Mouse (Mus musculus) neural tube, embryonic 15.5 days (tissue): ENCODE results near the gene Kcnk2. TPM values are rescaled to one million over a fixed set of nuclear protein-coding genes. Genes with fewer than 3 reads are reported as not detected.

ENCODE experiments used
- ATAC-seq: fragments of 200-750 bp; cut with Nextera tagmentation; 2 replicates; pipeline ENCODE4 v1.8.0; 2017; ENCODE audit warnings: mild to moderate bottlenecking, moderate TSS enrichment, moderate library complexity; ENCODE audit not compliant: low FRiP score
- H3K27ac ChIP-seq: fragments of 300-500 bp; sonication (generic); replicated peaks from 2 replicates; pipeline ENCODE4 v1.5.1; 2015; ENCODE audit warnings: mild to moderate bottlenecking, inconsistent platforms
- H3K27me3 ChIP-seq: fragments of 300-500 bp; sonication (generic); replicated peaks from 2 replicates; pipeline ENCODE4 v1.6.1; 2015; ENCODE audit warnings: inconsistent platforms
- H3K36me3 ChIP-seq: fragments of 300-500 bp; sonication (generic); 2 replicates; pipeline ENCODE4 v1.6.1; 2015; ENCODE audit warnings: inconsistent platforms
- H3K4me1 ChIP-seq: fragments of 300-500 bp; sonication (generic); 2 replicates; pipeline ENCODE4 v1.6.1; 2015; ENCODE audit warnings: inconsistent platforms
- H3K4me2 ChIP-seq: fragments of 300-500 bp; sonication (generic); 2 replicates; pipeline ENCODE4 v1.6.1; 2015; ENCODE audit warnings: inconsistent platforms, mild to moderate bottlenecking, moderate library complexity
- H3K4me3 ChIP-seq: fragments of 300-500 bp; sonication (generic); replicated peaks from 2 replicates; pipeline ENCODE4 v1.5.1; 2015; ENCODE audit warnings: mild to moderate bottlenecking, inconsistent platforms
- H3K9ac ChIP-seq: fragments of 300-500 bp; sonication (generic); replicated peaks from 2 replicates; pipeline ENCODE4 v1.6.1; 2015; ENCODE audit warnings: mild to moderate bottlenecking, inconsistent platforms
- H3K9me3 ChIP-seq: fragments of 300-500 bp; sonication (generic); replicated peaks from 2 replicates; pipeline ENCODE4 v1.6.1; 2016; ENCODE audit warnings: inconsistent platforms
- WGBS: fragments of 180-500 bp; shearing (Covaris S2); methylation state at CpG from one replicate; pipeline ENCODE4 v1.1.7; 2015; ENCODE audit warnings: mixed read lengths; 5-methylcytosine and 5-hydroxymethylcytosine counted together
- polyA plus RNA-seq: library from polyadenylated mRNA; unstranded; fragments of >200 nt; fragmentation: Nextera tagmentation; extraction: Ambion mirVana; gene quantifications from 2 replicates; pipeline ENCODE4 v1.2.1, GENCODE M21; 2015

Gene Kcnk2
- polyA plus RNA-seq, 1 experiment from 2014 or later, result 16.6 TPM

GRCm38 (mm10) chr1:189403139-189403538 lies 1.1 kb upstream of the Kcnk2 start:
- 76% methylated on average over 4 of the region's 4 CpGs for WGBS
- Histone ChIP-seq H3K27me3 (no peaks in the 10 kb centered on the region), H3K9ac (no peak overlapping the region), H3K36me3 (no peaks in the 10 kb centered on the region), H3K27ac (no peak overlapping the region), H3K9me3 (no peaks in the 10 kb centered on the region), H3K4me1 (peaks cover 6% of the 10 kb centered on the region; the same call in 1 of the 2 replicates), H3K4me3 (no peak overlapping the region), H3K4me2 (no peak overlapping the region)
- no peak for ATAC-seq

- WGBS, result 90% methylated on average over 10 of the region's 10 CpGs
- Histone ChIP-seq H3K27me3 (no peaks in the 10 kb centered on the region), H3K4me3 (no peak overlapping the region), H3K36me3 (no peaks in the 10 kb centered on the region), H3K4me1 (no peaks in the 10 kb centered on the region), H3K4me2 (no peak overlapping the region), H3K27ac (no peak overlapping the region), H3K9me3 (no peaks in the 10 kb centered on the region), H3K9ac (no peak overlapping the region)
- ATAC-seq, result no peak
Observed at GRCm38 (mm10) chr1:189386848-189387247, 15.2 kb downstream of the Kcnk2 start.

- Histone ChIP-seq H3K4me1 (no peaks in the 10 kb centered on the region), H3K27ac (no peak overlapping the region), H3K4me2 (no peak overlapping the region), H3K9me3 (no peaks in the 10 kb centered on the region), H3K27me3 (no peaks in the 10 kb centered on the region), H3K4me3 (no peak overlapping the region), H3K9ac (no peak overlapping the region), H3K36me3 (no peaks in the 10 kb centered on the region)
- WGBS, result 94% methylated on average over 2 of the region's 2 CpGs
- no peak for ATAC-seq
Observed at GRCm38 (mm10) chr1:189386141-189386540, 15.9 kb downstream of the Kcnk2 start.

- no peaks in the 10 kb centered on the region for H3K4me1 ChIP-seq
- H3K36me3 ChIP-seq, result no peaks in the 10 kb centered on the region
- no peak overlapping the region for H3K27ac ChIP-seq
- no peak overlapping the region for H3K9ac ChIP-seq
- no peak overlapping the region for H3K4me3 ChIP-seq
- H3K4me2 ChIP-seq, result no peak overlapping the region
- no peaks in the 10 kb centered on the region for H3K9me3 ChIP-seq
- no peaks in the 10 kb centered on the region for H3K27me3 ChIP-seq
- WGBS, result 90% methylated on average over 4 of the region's 4 CpGs
- ATAC-seq, result no peak
Observed at GRCm38 (mm10) chr1:189367722-189368121, 34.4 kb downstream of the Kcnk2 start.

- H3K9ac ChIP-seq, result no peak overlapping the region
- H3K4me3 ChIP-seq, result no peak overlapping the region
- ATAC-seq, result no peak
- H3K4me2 ChIP-seq, result no peak overlapping the region
- H3K27me3 ChIP-seq, result no peaks in the 10 kb centered on the region
- 76% methylated on average over 5 of the region's 5 CpGs for WGBS
- no peak overlapping the region for H3K27ac ChIP-seq
- no peaks in the 10 kb centered on the region for H3K9me3 ChIP-seq
- no peaks in the 10 kb centered on the region for H3K36me3 ChIP-seq
- no peaks in the 10 kb centered on the region for H3K4me1 ChIP-seq
Observed at GRCm38 (mm10) chr1:189364188-189364587, 37.9 kb downstream of the Kcnk2 start.

- WGBS, result 62% methylated on average over 6 of the region's 6 CpGs
- no peak for ATAC-seq
- no peaks in the 10 kb centered on the region for H3K36me3 ChIP-seq
- H3K4me1 ChIP-seq, result no peaks in the 10 kb centered on the region
- no peaks in the 10 kb centered on the region for H3K9me3 ChIP-seq
- H3K4me2 ChIP-seq, result no peak overlapping the region
- H3K27ac ChIP-seq, result no peak overlapping the region
- H3K4me3 ChIP-seq, result no peak overlapping the region
- no peaks in the 10 kb centered on the region for H3K27me3 ChIP-seq
- H3K9ac ChIP-seq, result no peak overlapping the region
Observed at GRCm38 (mm10) chr1:189362579-189362978, 39.5 kb downstream of the Kcnk2 start.

- Histone ChIP-seq H3K36me3 (no peaks in the 10 kb centered on the region), H3K4me3 (no peak overlapping the region), H3K9me3 (no peaks in the 10 kb centered on the region), H3K27ac (no peak overlapping the region), H3K4me1 (no peaks in the 10 kb centered on the region), H3K9ac (no peak overlapping the region), H3K4me2 (no peak overlapping the region), H3K27me3 (no peaks in the 10 kb centered on the region)
- ATAC-seq, result no peak
- WGBS, result 86% methylated on average over 4 of the region's 4 CpGs
Observed at GRCm38 (mm10) chr1:189359699-189360098, 42.4 kb downstream of the Kcnk2 start.

GRCm38 (mm10) chr1:189353887-189354286 lies 48.2 kb downstream of the Kcnk2 start:
- Histone ChIP-seq H3K4me3 (no peak overlapping the region), H3K4me1 (no peaks in the 10 kb centered on the region), H3K9ac (no peak overlapping the region), H3K27me3 (no peaks in the 10 kb centered on the region), H3K4me2 (no peak overlapping the region), H3K27ac (no peak overlapping the region), H3K9me3 (no peaks in the 10 kb centered on the region), H3K36me3 (no peaks in the 10 kb centered on the region)
- ATAC-seq, result no peak
- 71% methylated on average over 1 of the region's 1 CpGs for WGBS

GRCm38 (mm10) chr1:189351804-189352203 lies 50.3 kb downstream of the Kcnk2 start:
- H3K27me3 ChIP-seq, result no peaks in the 10 kb centered on the region
- ATAC-seq, result no peak
- H3K9me3 ChIP-seq, result no peaks in the 10 kb centered on the region
- no peak overlapping the region for H3K4me3 ChIP-seq
- H3K4me1 ChIP-seq, result no peaks in the 10 kb centered on the region
- H3K36me3 ChIP-seq, result no peaks in the 10 kb centered on the region
- no peak overlapping the region for H3K27ac ChIP-seq
- 95% methylated on average over 6 of the region's 6 CpGs for WGBS
- no peak overlapping the region for H3K9ac ChIP-seq
- H3K4me2 ChIP-seq, result no peak overlapping the region

- ATAC-seq, result no peak
- Histone ChIP-seq H3K9ac (no peak overlapping the region), H3K36me3 (no peaks in the 10 kb centered on the region), H3K27ac (no peak overlapping the region), H3K4me1 (peaks cover 4% of the 10 kb centered on the region), H3K9me3 (no peaks in the 10 kb centered on the region), H3K27me3 (no peaks in the 10 kb centered on the region), H3K4me2 (no peak overlapping the region), H3K4me3 (no peak overlapping the region)
- 95% methylated on average over 5 of the region's 5 CpGs for WGBS
Observed at GRCm38 (mm10) chr1:189349205-189349604, 52.9 kb downstream of the Kcnk2 start.

- H3K9ac ChIP-seq, result no peak overlapping the region
- no peak overlapping the region for H3K4me3 ChIP-seq
- no peak overlapping the region for H3K4me2 ChIP-seq
- WGBS, result 81% methylated on average over 5 of the region's 5 CpGs
- ATAC-seq, result no peak
- H3K36me3 ChIP-seq, result no peaks in the 10 kb centered on the region
- H3K27me3 ChIP-seq, result no peaks in the 10 kb centered on the region
- no peaks in the 10 kb centered on the region for H3K9me3 ChIP-seq
- H3K27ac ChIP-seq, result no peak overlapping the region
- peaks cover 25% of the 10 kb centered on the region for H3K4me1 ChIP-seq
Observed at GRCm38 (mm10) chr1:189345166-189345565, 56.9 kb downstream of the Kcnk2 start.

GRCm38 (mm10) chr1:189343301-189344251 lies 58.5 kb downstream of the Kcnk2 start:
- WGBS, result under 1% methylated on average over 79 of the region's 82 CpGs
- no peaks in the 10 kb centered on the region for H3K27me3 ChIP-seq
- H3K9ac ChIP-seq, result peak overlapping the region; percentile 81
- no peaks in the 10 kb centered on the region for H3K9me3 ChIP-seq
- H3K36me3 ChIP-seq, result 0 out of 2 replicates have a peak, but pooled peaks cover 3% of the 10 kb centered on the region
- peak; percentile 82 for ATAC-seq
- peaks cover 25% of the 10 kb centered on the region for H3K4me1 ChIP-seq
- H3K4me2 ChIP-seq, result peak overlapping the region; percentile 93
- peak overlapping the region; percentile 78 for H3K4me3 ChIP-seq
- peak overlapping the region; percentile 78 for H3K27ac ChIP-seq
